ENCODE assay signal across 9 mouse cellular contexts in the genomic region with DNA sequence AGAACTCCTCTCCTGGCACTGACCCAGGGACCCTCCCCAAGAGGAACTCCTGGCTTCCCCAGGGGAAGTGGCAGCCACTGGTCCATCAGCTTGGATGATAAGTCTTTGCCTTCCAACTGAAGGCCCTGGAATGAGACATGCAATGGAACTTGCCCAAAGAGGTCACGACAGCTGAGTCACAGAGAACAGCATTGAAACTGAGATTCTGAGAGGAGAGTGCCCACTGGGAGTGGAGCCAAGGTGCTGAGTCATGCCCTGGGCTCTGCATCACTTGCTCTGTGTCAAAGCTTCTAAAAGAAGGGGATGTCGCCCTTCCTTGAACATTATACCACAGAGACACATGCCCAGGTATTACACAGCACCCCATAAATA.
DNase-seq lines count a peak whose midpoint lies in the region; ATAC-seq lines count a peak whose summit lies in the region.
"Had no signal": no experiment of that assay in that cellular context is flagged by ENCODE, and none has a peak within 500 bp of the region (broad histone marks: within the 10 kb centered on the region; RNA-seq: fewer than 3 reads in every experiment).

No protein-coding gene starts in this region.

- H3K9ac ChIP-seq in forebrain, embryonic 16.5 days (replicated peaks; ENCODE audit: low read depth, low read length) = no peak overlapping the region
- no peak overlapping the region for H3K9ac ChIP-seq in heart, embryonic 14.5 days (ENCODE audit: low read length)
- H3K9ac ChIP-seq: embryonic facial prominence, embryonic 15.5 days had no signal

- no peak overlapping the region for H3K4me3 ChIP-seq in forebrain, embryonic 16.5 days (replicated peaks; ENCODE audit: low read length)
- H3K4me3 ChIP-seq in forebrain, embryonic 10.5 days = no peak overlapping the region
- H3K4me3 ChIP-seq in heart, embryonic 14.5 days (ENCODE audit: control insufficient read depth in 1 of 2, insufficient read depth in 1 of 2, low read depth in 1 of 2, low read length in 2 of 2) = no peak overlapping the region
- H3K4me3 ChIP-seq: embryonic facial prominence, embryonic 15.5 days had no signal

- H3K4me1 ChIP-seq in forebrain, embryonic 16.5 days (replicated peaks; ENCODE audit: control insufficient read depth, insufficient read depth, low read length) = peaks cover 17% of the 10 kb centered on the region
- H3K4me1 ChIP-seq in forebrain, embryonic 10.5 days = peaks cover 6% of the 10 kb centered on the region
- H3K4me1 ChIP-seq in heart, embryonic 14.5 days (ENCODE audit: control insufficient read depth in 2 of 2, insufficient read depth in 2 of 2, low read length in 2 of 2) = peaks cover 17 to 19% of the 10 kb centered on the region in 2 experiments

- H3K9me3 ChIP-seq in forebrain, embryonic 16.5 days (ENCODE audit: control insufficient read depth, low read length) = no peaks in the 10 kb centered on the region
- peaks cover 4% of the 10 kb centered on the region for H3K9me3 ChIP-seq in forebrain, embryonic 10.5 days
- H3K9me3 ChIP-seq in heart, embryonic 14.5 days (ENCODE audit: control insufficient read depth, low read length) = no peaks in the 10 kb centered on the region
- H3K9me3 ChIP-seq: embryonic facial prominence, embryonic 15.5 days had no signal

- no peaks in the 10 kb centered on the region for H3K36me3 ChIP-seq in forebrain, embryonic 16.5 days (ENCODE audit: control insufficient read depth, insufficient read depth)
- no peaks in the 10 kb centered on the region for H3K36me3 ChIP-seq in forebrain, embryonic 10.5 days (replicated peaks)
- no peaks in the 10 kb centered on the region for H3K36me3 ChIP-seq in heart, embryonic 14.5 days (ENCODE audit: control insufficient read depth, insufficient read depth, low read length)
- H3K36me3 ChIP-seq: embryonic facial prominence, embryonic 15.5 days had no signal

- 0 out of 2 replicates have a peak, but pooled peaks have one; percentile 29 for ATAC-seq in forebrain, embryonic 16.5 days
- peak; percentile 69 for ATAC-seq in cerebellum, adult (ENCODE audit: insufficient number of reproducible peaks, low FRiP score, low TSS enrichment)
- peak; percentile 15; the same call in 1 of the 2 replicates for ATAC-seq in heart, embryonic 14.5 days (ENCODE audit: insufficient number of reproducible peaks, insufficient read depth, low FRiP score, low read depth)
- no peak for ATAC-seq in erythroid progenitor cell, adult 5-6 weeks (replicated peaks; ENCODE audit: low FRiP score, poor library complexity, severe bottlenecking)

- no peak overlapping the region for H3K27ac ChIP-seq in forebrain, embryonic 16.5 days (ENCODE audit: low read length)
- no peak overlapping the region for H3K27ac ChIP-seq in forebrain, embryonic 10.5 days
- H3K27ac ChIP-seq in heart, embryonic 14.5 days (replicated peaks in 1 of 2; ENCODE audit: control insufficient read depth in 1 of 2, insufficient read depth in 1 of 2, low read depth in 2 of 2, low read length in 2 of 2) = no peak overlapping the region
- H3K27ac ChIP-seq: embryonic facial prominence, embryonic 15.5 days had no signal

- H3K27me3 ChIP-seq in forebrain, embryonic 16.5 days (replicated peaks; ENCODE audit: control insufficient read depth, insufficient read depth, low read length) = no peaks in the 10 kb centered on the region
- no peaks in the 10 kb centered on the region for H3K27me3 ChIP-seq in forebrain, embryonic 10.5 days (ENCODE audit: poor library complexity, severe bottlenecking)
- H3K27me3 ChIP-seq in heart, embryonic 14.5 days (ENCODE audit: control insufficient read depth, insufficient read depth, low read length) = no peaks in the 10 kb centered on the region
- H3K27me3 ChIP-seq: embryonic facial prominence, embryonic 15.5 days had no signal

- no peak for DNase-seq in forebrain, embryonic 10.5 days (ENCODE audit: extremely low spot score, low spot score)
- peak; percentile 79 for DNase-seq in 416B (ENCODE audit: low read depth)
- DNase-seq in lung, adult 18-20 months = peak; percentile 58 to 67
- no peak for DNase-seq in spleen, adult 12 weeks (ENCODE audit: low spot score)

- 80% methylated on average over 2 of the region's 2 CpGs for WGBS in forebrain, embryonic 16.5 days
- WGBS in forebrain, embryonic 10.5 days = 89% methylated on average over 2 of the region's 2 CpGs
- 41% methylated on average over 2 of the region's 2 CpGs for WGBS in heart, embryonic 14.5 days

- H3K4me2 ChIP-seq in forebrain, embryonic 16.5 days (ENCODE audit: low read length) = no peak overlapping the region
- H3K4me2 ChIP-seq in heart, embryonic 14.5 days (ENCODE audit: low read length) = no peak overlapping the region
- H3K4me2 ChIP-seq: embryonic facial prominence, embryonic 15.5 days had no signal

Comparison
In these comparisons a context has a peak if more than half of its experiments do, and no peak if none do; other contexts are left out.
1. DNase-seq: peak in 416B (single experiment) and lung, adult 18-20 months (2 of 2); none in forebrain, embryonic 10.5 days (single experiment) and spleen, adult 12 weeks (single experiment).